ENCODE assay signal across 13 mouse cellular contexts in the genomic region with DNA sequence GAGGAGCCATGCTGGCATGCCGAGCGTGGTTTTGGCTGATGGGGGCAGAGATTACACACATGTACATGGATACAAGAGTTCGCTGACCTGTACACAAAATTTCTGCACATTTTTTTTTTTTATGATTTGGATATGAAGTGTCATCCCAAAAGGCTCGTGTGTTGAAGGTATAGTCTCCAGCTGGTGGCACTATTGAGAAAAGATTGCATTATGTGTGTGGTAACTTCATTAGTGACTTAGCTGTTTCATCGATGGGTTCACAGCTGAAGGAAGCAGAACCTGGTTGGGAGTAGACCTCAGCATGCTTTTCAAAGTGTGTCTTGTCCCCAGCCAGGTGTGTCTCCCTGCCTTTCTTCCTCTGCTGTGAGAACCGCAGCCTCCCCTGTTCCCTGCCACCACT. TPM values are rescaled to one million over a fixed set of nuclear protein-coding genes. Genes with fewer than 3 reads are reported as not detected.
DNase-seq lines count a peak whose midpoint lies in the region; ATAC-seq and TF ChIP-seq lines count a peak whose summit lies in the region.
"Had no signal": no experiment of that assay in that cellular context is flagged by ENCODE, and none has a peak within 500 bp of the region (broad histone marks: within the 10 kb centered on the region; RNA-seq: fewer than 3 reads in every experiment).

No protein-coding gene starts in this region.

- no peak for DNase-seq in gastrocnemius, adult 2 months
- DNase-seq in gastrocnemius, postnatal 25 days = no peak
- peak; percentile 19 for DNase-seq in lung, postnatal 10 days
- no peak for DNase-seq in lung, postnatal 4 days
- no peak for DNase-seq in stomach, postnatal 0 days (ENCODE audit: low spot score)
- no peak for DNase-seq in ovary, postnatal 36 days (ENCODE audit: low spot score)
- DNase-seq: kidney, postnatal 4 days had no signal

- peak; percentile 54 for ATAC-seq in common myeloid progenitor, adult 5-6 weeks (replicated peaks; ENCODE audit: low read depth, poor library complexity, severe bottlenecking)
- ATAC-seq in stomach, postnatal 0 days (ENCODE audit: low FRiP score, low TSS enrichment) = no peak
- ATAC-seq: forebrain, embryonic 13.5 days had no signal

- TF ChIP-seq CTCF in gastrocnemius, adult 2 months (IDR thresholded peaks at IDR 0.05) = peak; percentile 32; the same call in 1 of the 2 replicates
- peak; percentile 64 for TF ChIP-seq CTCF in stomach, postnatal 0 days (IDR thresholded peaks at IDR 0.05; ENCODE audit: low read depth)

- no peaks in the 10 kb centered on the region for H3K9me3 ChIP-seq in stomach, postnatal 0 days (ENCODE audit: control insufficient read depth, low read length)
- H3K9me3 ChIP-seq: forebrain, embryonic 13.5 days; hindbrain, embryonic 10.5 days had no signal

- H3K27ac ChIP-seq in gastrocnemius, adult 2 months = no peak overlapping the region
- H3K27ac ChIP-seq in stomach, postnatal 0 days (replicated peaks) = no peak overlapping the region
- H3K27ac ChIP-seq: forebrain, embryonic 13.5 days; hindbrain, embryonic 10.5 days had no signal

- intact Hi-C loops in gastrocnemius, adult 2 months (cut with DNase I) = no loop called here

- H3K36me3 ChIP-seq in stomach, postnatal 0 days (ENCODE audit: control insufficient read depth, insufficient read depth, low read length) = no peaks in the 10 kb centered on the region
- H3K36me3 ChIP-seq: hindbrain, embryonic 10.5 days had no signal

- no peak overlapping the region for H3K9ac ChIP-seq in stomach, postnatal 0 days (ENCODE audit: low read length)
- H3K9ac ChIP-seq: forebrain, embryonic 13.5 days had no signal

- no peak for TF ChIP-seq EP300 in stomach, postnatal 0 days (optimal IDR thresholded peaks at IDR 0.05)

- no peaks in the 10 kb centered on the region for H3K27me3 ChIP-seq in stomach, postnatal 0 days (ENCODE audit: control insufficient read depth, insufficient read depth, low read length)
- H3K27me3 ChIP-seq: forebrain, embryonic 13.5 days had no signal

- WGBS in stomach, postnatal 0 days = 65% methylated on average over 6 of the region's 6 CpGs

- no peaks in the 10 kb centered on the region for H3K4me1 ChIP-seq in stomach, postnatal 0 days (replicated peaks; ENCODE audit: control insufficient read depth, insufficient read depth)
- H3K4me1 ChIP-seq: forebrain, embryonic 13.5 days; hindbrain, embryonic 10.5 days had no signal

- H3K4me2 ChIP-seq in stomach, postnatal 0 days (replicated peaks; ENCODE audit: low read depth) = no peak overlapping the region
- H3K4me2 ChIP-seq: forebrain, embryonic 13.5 days had no signal

- H3K4me3 ChIP-seq in gastrocnemius, adult 2 months = no peak overlapping the region
- no peak overlapping the region for H3K4me3 ChIP-seq in stomach, postnatal 0 days (ENCODE audit: low read depth, low read length)
- H3K4me3 ChIP-seq: forebrain, embryonic 13.5 days; hindbrain, embryonic 10.5 days had no signal

RNA-seq across cellular contexts. Expression of a gene that starts 1.8 kb away (rescaled TPM):
- not detected for total RNA-seq in gastrocnemius, adult 2 months (2021)
- total RNA-seq in gastrocnemius, postnatal 25 days (2021) = not detected
- total RNA-seq in common myeloid progenitor, adult 5-6 weeks (2017) = not detected in 2 replicates
- polyA plus RNA-seq in stomach, postnatal 0 days (2015; fragmentation: Nextera tagmentation; extraction: Ambion mirVana) = not detected in 2 replicates
- total RNA-seq: heart, adult 8-10 months had no signal
- polyA plus RNA-seq: forebrain, embryonic 13.5 days; hindbrain, embryonic 10.5 days; liver, embryonic 16.5 days; small intestine, adult 2 months had no signal

RNA-seq across cellular contexts. Expression of a gene that starts 41.4 kb away (rescaled TPM):
- 10 to 100 TPM in 1 of 2 experiments, 1 to 10 TPM in 1; 8.9 to 11.7 TPM for total RNA-seq in gastrocnemius, adult 2 months (2021)
- 10 to 100 TPM; 15.8 to 18.7 TPM for total RNA-seq in gastrocnemius, postnatal 25 days (2021)
- not detected in 2 replicates for total RNA-seq in common myeloid progenitor, adult 5-6 weeks (2017)
- 2.0 and 2.2 TPM in 2 replicates for polyA plus RNA-seq in stomach, postnatal 0 days (2015; fragmentation: Nextera tagmentation; extraction: Ambion mirVana)
- total RNA-seq: heart, adult 8-10 months had no signal
- polyA plus RNA-seq: forebrain, embryonic 13.5 days; hindbrain, embryonic 10.5 days had no signal
